Comparison of ENCODE assay signal across 1 mouse cellular context in genomic region chr12:69214393-69214792, GRCm38 (mm10).
TF ChIP-seq lines count a peak whose summit lies in the region.

No protein-coding gene starts in this region.

TF ChIP-seq in CH12.LX, 34 proteins besides CTCF, POLR2A, EP300 and RAD21:
- TF ChIP-seq ZMIZ1 (IDR thresholded peaks at IDR 0.05; ENCODE audit: low read depth, low read length) (no peak), BHLHE40 (IDR thresholded peaks at IDR 0.05; ENCODE audit: low read depth, low read length) (0 out of 2 replicates have a peak, but pooled peaks have one; percentile 22), ETS1 (conservative IDR thresholded peaks at IDR 0.05; ENCODE audit: low read depth, low read length) (peak; percentile 60), IRF4 (IDR thresholded peaks at IDR 0.05; ENCODE audit: low read depth, low read length) (0 out of 2 replicates have a peak, but pooled peaks have one; percentile 31), MEF2A (IDR thresholded peaks at IDR 0.05; ENCODE audit: borderline replicate concordance, low read depth, low read length) (peak; percentile 34; the same call in 1 of the 2 replicates), TCF12 (IDR thresholded peaks at IDR 0.05; ENCODE audit: low read depth, low read length) (peak; percentile 41; the same call in 1 of the 2 replicates), PAX5 (IDR thresholded peaks at IDR 0.05; ENCODE audit: low read length) (no peak), ZNF384 (IDR thresholded peaks at IDR 0.05; ENCODE audit: low read depth, low read length) (0 out of 2 replicates have a peak, but pooled peaks have one; percentile 36)
